Mouse (Mus musculus) layer of hippocampus, adult 18-20 months (tissue): ENCODE measurements around the gene Gm20517. TPM values are rescaled to one million over a fixed set of nuclear protein-coding genes. Genes with fewer than 3 reads are reported as not detected.
"Not testable (repeated sequence)": the region's sequence is repeated elsewhere in the genome, so short reads cannot be mapped to it uniquely, and the experiment has no call there.

ENCODE experiments used
- DNase-seq, 2 experiments: peaks; one replicate each; pipeline ENCODE4 v3.0.0; 2022; ENCODE audit warnings: low spot score in 2 of 2
- total RNA-seq, 2 experiments: library from RNA; stranded (reverse); gene quantifications; 2 replicates each; pipeline ENCODE4 v1.2.3; 2021

The Gm20517 gene
- total RNA-seq, 2 experiments from 2014 or later, result 4.2 to 5.8 TPM

GRCm38 (mm10) chr17:47625088-47625487 lies 13.7 kb downstream of the Gm20517 start:
- DNase-seq, result no peak

- no peak for DNase-seq
Observed at GRCm38 (mm10) chr17:47626031-47626430, 14.6 kb downstream of the Gm20517 start.

- DNase-seq, result no peak
Observed at GRCm38 (mm10) chr17:47627791-47628190, 16.4 kb downstream of the Gm20517 start.

GRCm38 (mm10) chr17:47628851-47629676 lies 17.7 kb downstream of the Gm20517 start:
- peak; percentile 87 to 96 for DNase-seq

GRCm38 (mm10) chr17:47629717-47630677 lies 18.6 kb downstream of the Gm20517 start:
- DNase-seq, result peak; percentile 16 to 25

- no peak for DNase-seq
Observed at GRCm38 (mm10) chr17:47630678-47631065, 19.3 kb downstream of the Gm20517 start, which contains the start of gene Usp49. Gene Usp49 (plus strand): TSS chr17:47630690.

- no peak for DNase-seq
Observed at GRCm38 (mm10) chr17:47632181-47632840, 20.9 kb downstream of the Gm20517 start.

- no peak for DNase-seq
Observed at GRCm38 (mm10) chr17:47633999-47634770, 22.8 kb downstream of the Gm20517 start.

- no peak for DNase-seq
Observed at GRCm38 (mm10) chr17:47642992-47643391, 31.6 kb downstream of the Gm20517 start.

GRCm38 (mm10) chr17:47646683-47647082 lies 35.3 kb downstream of the Gm20517 start:
- DNase-seq, result peak in 1 of 2 experiments; percentile 61

- DNase-seq, result no peak
Observed at GRCm38 (mm10) chr17:47648966-47649365, 37.6 kb downstream of the Gm20517 start.

GRCm38 (mm10) chr17:47651953-47652352 lies 40.6 kb downstream of the Gm20517 start:
- DNase-seq, result no peak

- DNase-seq, result not testable (repeated sequence)
Observed at GRCm38 (mm10) chr17:47654346-47654745, 43.0 kb downstream of the Gm20517 start.

GRCm38 (mm10) chr17:47655697-47656096 lies 44.3 kb downstream of the Gm20517 start:
- DNase-seq, result no peak

- no peak for DNase-seq
Observed at GRCm38 (mm10) chr17:47657901-47658300, 46.5 kb downstream of the Gm20517 start.

- DNase-seq, result no peak
Observed at GRCm38 (mm10) chr17:47658741-47659243, 47.4 kb downstream of the Gm20517 start.

GRCm38 (mm10) chr17:47663009-47663713 lies 51.8 kb downstream of the Gm20517 start:
- no peak for DNase-seq

GRCm38 (mm10) chr17:47664474-47664873 lies 53.1 kb downstream of the Gm20517 start:
- no peak for DNase-seq

- no peak for DNase-seq
Observed at GRCm38 (mm10) chr17:47669166-47669565, 57.8 kb downstream of the Gm20517 start.

- DNase-seq, result no peak
Observed at GRCm38 (mm10) chr17:47671988-47672310, 60.6 kb downstream of the Gm20517 start.
